Comparison of ENCODE assay signal across 13 mouse cellular contexts in genomic region chr12:5736066-5736465, GRCm38 (mm10).
"Had no signal": no experiment of that assay in that cellular context is flagged by ENCODE, and none has a peak within 500 bp of the region (broad histone marks: within the 10 kb centered on the region; RNA-seq: fewer than 3 reads in every experiment).

No protein-coding gene starts in this region.

- H3K36me3 ChIP-seq: midbrain, embryonic 10.5 days; midbrain, embryonic 12.5 days; neural tube, embryonic 12.5 days; stomach, embryonic 15.5 days had no signal

- H3K9ac ChIP-seq: midbrain, embryonic 12.5 days; neural tube, embryonic 12.5 days; stomach, embryonic 15.5 days had no signal

- H3K4me2 ChIP-seq: midbrain, embryonic 12.5 days; neural tube, embryonic 12.5 days; stomach, embryonic 15.5 days had no signal

- H3K27me3 ChIP-seq: midbrain, embryonic 12.5 days; neural tube, embryonic 12.5 days; stomach, embryonic 15.5 days had no signal

- H3K4me3 ChIP-seq: midbrain, embryonic 10.5 days; midbrain, embryonic 12.5 days; neural tube, embryonic 12.5 days; stomach, embryonic 15.5 days had no signal

- H3K4me1 ChIP-seq: midbrain, embryonic 12.5 days; neural tube, embryonic 12.5 days; stomach, embryonic 15.5 days had no signal

- H3K9me3 ChIP-seq: midbrain, embryonic 10.5 days; midbrain, embryonic 12.5 days; neural tube, embryonic 12.5 days; stomach, embryonic 15.5 days had no signal

- H3K27ac ChIP-seq: midbrain, embryonic 10.5 days; midbrain, embryonic 12.5 days; neural tube, embryonic 12.5 days; stomach, embryonic 15.5 days; stomach, postnatal 0 days had no signal

- ATAC-seq: midbrain, embryonic 16.5 days had no signal

- DNase-seq: lung, adult 2 months; lung, postnatal 10 days; lung, postnatal 4 days; right cerebral cortex, postnatal 14 days; thymus, adult 2 months; thymus, postnatal 25 days; thymus, postnatal 4 days had no signal
